Mouse (Mus musculus) midbrain, embryonic 14.5 days (tissue): Measurements from ENCODE around the gene Pdgfc. TPM values are rescaled to one million over a fixed set of nuclear protein-coding genes. Genes with fewer than 3 reads are reported as not detected.

Experiments
- ATAC-seq: fragments of 200-750 bp; cut with Nextera tagmentation; 2 replicates; pipeline ENCODE4 v1.8.0; 2017; ENCODE audit warnings: moderate number of reproducible peaks, moderate library complexity; ENCODE audit not compliant: low FRiP score, low TSS enrichment
- DNase-seq: peaks from one replicate; pipeline ENCODE4 v3.0.0-alpha.2; 2015
- H3K27ac ChIP-seq: fragments of 300-500 bp; sonication (generic); replicated peaks from 2 replicates; pipeline ENCODE4 v1.5.1; 2014; ENCODE audit warnings: mild to moderate bottlenecking, low read depth, low read length, moderate library complexity
- H3K27me3 ChIP-seq: fragments of 300-500 bp; sonication (generic); 2 replicates; pipeline ENCODE4 v1.6.1; 2014; ENCODE audit warnings: low read length, control low read depth, mixed read lengths; ENCODE audit not compliant: control insufficient read depth, insufficient read depth
- H3K36me3 ChIP-seq: fragments of 300-500 bp; sonication (generic); 2 replicates; pipeline ENCODE4 v1.6.1; 2014; ENCODE audit warnings: low read length, control low read depth; ENCODE audit not compliant: control insufficient read depth, insufficient read depth
- H3K4me1 ChIP-seq: fragments of 300-500 bp; sonication (generic); 2 replicates; pipeline ENCODE4 v1.6.1; 2014; ENCODE audit warnings: mild to moderate bottlenecking, antibody characterized with exemption, low read length, control low read depth; ENCODE audit not compliant: control insufficient read depth, insufficient read depth
- H3K4me2 ChIP-seq: fragments of 300-500 bp; sonication (generic); 2 replicates; pipeline ENCODE4 v1.6.1; 2014; ENCODE audit warnings: mild to moderate bottlenecking, low read length, moderate library complexity
- H3K4me3 ChIP-seq: fragments of 300-500 bp; sonication (generic); replicated peaks from 2 replicates; pipeline ENCODE4 v1.5.1; 2014; ENCODE audit warnings: low read depth, low read length
- H3K9ac ChIP-seq: fragments of 300-500 bp; sonication (generic); replicated peaks from 2 replicates; pipeline ENCODE4 v1.6.1; 2014; ENCODE audit warnings: mild to moderate bottlenecking, low read length, moderate library complexity
- H3K9me3 ChIP-seq: fragments of 300-500 bp; sonication (generic); 2 replicates; pipeline ENCODE4 v1.6.1; 2016; ENCODE audit warnings: low read length, control low read depth, mixed read lengths; ENCODE audit not compliant: control insufficient read depth
- WGBS: fragments of 180-500 bp; shearing (Covaris S2); extraction: QIAGEN DNeasy Blood & Tissue Kit; methylation state at CpG from one replicate; pipeline ENCODE4 v1.1.7; 2014; 5-methylcytosine and 5-hydroxymethylcytosine counted together
- polyA plus RNA-seq: library from polyadenylated mRNA; unstranded; fragments of >200 nt; fragmentation: Nextera tagmentation; extraction: Ambion mirVana; gene quantifications from 2 replicates; pipeline ENCODE4 v1.2.1, GENCODE M21; 2014

Gene Pdgfc
- polyA plus RNA-seq, 1 experiment from 2014 or later = 6.3 TPM

GRCm38 (mm10) chr3:81197644-81198043 lies 161.4 kb downstream of the Pdgfc start:
- no peaks in the 10 kb centered on the region for H3K4me1 ChIP-seq
- H3K4me3 ChIP-seq = no peak overlapping the region
- H3K36me3 ChIP-seq = no peaks in the 10 kb centered on the region
- no peaks in the 10 kb centered on the region for H3K27me3 ChIP-seq
- DNase-seq = no peak
- no peak overlapping the region for H3K9ac ChIP-seq
- H3K27ac ChIP-seq = no peak overlapping the region
- 84% methylated on average over 4 of the region's 4 CpGs for WGBS
- no peak for ATAC-seq
- H3K4me2 ChIP-seq = no peak overlapping the region
- H3K9me3 ChIP-seq = no peaks in the 10 kb centered on the region

GRCm38 (mm10) chr3:81200647-81201046 lies 164.4 kb downstream of the Pdgfc start:
- ATAC-seq (no peak), DNase-seq (no peak)
- no peak overlapping the region for H3K4me3 ChIP-seq

GRCm38 (mm10) chr3:81205201-81205600 lies 169.0 kb downstream of the Pdgfc start:
- no peaks in the 10 kb centered on the region for H3K4me1 ChIP-seq
- DNase-seq = no peak
- H3K27ac ChIP-seq = no peak overlapping the region
- no peaks in the 10 kb centered on the region for H3K9me3 ChIP-seq
- no peaks in the 10 kb centered on the region for H3K27me3 ChIP-seq
- no peak overlapping the region for H3K4me2 ChIP-seq
- no peak overlapping the region for H3K4me3 ChIP-seq
- ATAC-seq = no peak
- H3K9ac ChIP-seq = no peak overlapping the region
- WGBS = 51% methylated on average over 5 of the region's 5 CpGs
- no peaks in the 10 kb centered on the region for H3K36me3 ChIP-seq

More at GRCm38 (mm10) chr3:81200647-81201046, 164.4 kb downstream of the Pdgfc start:
- H3K27ac ChIP-seq = no peak overlapping the region
- no peaks in the 10 kb centered on the region for H3K27me3 ChIP-seq
- 84% methylated on average over 8 of the region's 8 CpGs for WGBS
- H3K9ac ChIP-seq = no peak overlapping the region
- H3K4me2 ChIP-seq = no peak overlapping the region
- no peaks in the 10 kb centered on the region for H3K36me3 ChIP-seq
- no peaks in the 10 kb centered on the region for H3K9me3 ChIP-seq
- H3K4me1 ChIP-seq = no peaks in the 10 kb centered on the region

- Histone ChIP-seq H3K4me2 (no peak overlapping the region), H3K9ac (no peak overlapping the region), H3K9me3 (no peaks in the 10 kb centered on the region), H3K4me1 (no peaks in the 10 kb centered on the region), H3K36me3 (no peaks in the 10 kb centered on the region), H3K4me3 (no peak overlapping the region), H3K27ac (no peak overlapping the region), H3K27me3 (no peaks in the 10 kb centered on the region)
- DNase-seq = no peak
- no peak for ATAC-seq
- 44% methylated on average over 2 of the region's 2 CpGs for WGBS
These were observed 172.0 kb downstream of the Pdgfc start for GRCm38 (mm10) chr3:81208246-81208645.

GRCm38 (mm10) chr3:81211147-81211546 lies 174.9 kb downstream of the Pdgfc start:
- ATAC-seq (no peak), DNase-seq (no peak)
- no peak overlapping the region for H3K4me2 ChIP-seq
- no peaks in the 10 kb centered on the region for H3K9me3 ChIP-seq
- WGBS = 93% methylated on average over 3 of the region's 3 CpGs
- H3K9ac ChIP-seq = no peak overlapping the region
- no peak overlapping the region for H3K4me3 ChIP-seq
- no peaks in the 10 kb centered on the region for H3K36me3 ChIP-seq
- H3K27me3 ChIP-seq = no peaks in the 10 kb centered on the region
- H3K27ac ChIP-seq = no peak overlapping the region
- H3K4me1 ChIP-seq = no peaks in the 10 kb centered on the region

GRCm38 (mm10) chr3:81211666-81212065 lies 175.4 kb downstream of the Pdgfc start:
- Histone ChIP-seq H3K9ac (no peak overlapping the region), H3K4me1 (no peaks in the 10 kb centered on the region), H3K4me3 (no peak overlapping the region), H3K27me3 (no peaks in the 10 kb centered on the region), H3K9me3 (no peaks in the 10 kb centered on the region), H3K36me3 (no peaks in the 10 kb centered on the region), H3K27ac (no peak overlapping the region), H3K4me2 (no peak overlapping the region)
- no peak for DNase-seq
- WGBS = 84% methylated on average over 3 of the region's 3 CpGs
- no peak for ATAC-seq

- Histone ChIP-seq H3K27ac (no peak overlapping the region), H3K4me3 (no peak overlapping the region), H3K9ac (no peak overlapping the region), H3K27me3 (no peaks in the 10 kb centered on the region), H3K9me3 (no peaks in the 10 kb centered on the region), H3K36me3 (no peaks in the 10 kb centered on the region), H3K4me2 (no peak overlapping the region), H3K4me1 (no peaks in the 10 kb centered on the region)
- DNase-seq (no peak), ATAC-seq (no peak)
- 83% methylated on average over 4 of the region's 4 CpGs for WGBS
These were observed 179.4 kb downstream of the Pdgfc start for GRCm38 (mm10) chr3:81215547-81216118.

- Histone ChIP-seq H3K9me3 (no peaks in the 10 kb centered on the region), H3K4me3 (no peak overlapping the region), H3K36me3 (no peaks in the 10 kb centered on the region), H3K27ac (no peak overlapping the region), H3K4me2 (no peak overlapping the region), H3K27me3 (no peaks in the 10 kb centered on the region), H3K4me1 (no peaks in the 10 kb centered on the region), H3K9ac (no peak overlapping the region)
- ATAC-seq (no peak), DNase-seq (no peak)
- 78% methylated on average over 4 of the region's 4 CpGs for WGBS
These were observed 185.5 kb downstream of the Pdgfc start for GRCm38 (mm10) chr3:81221682-81222081.

GRCm38 (mm10) chr3:81228344-81228743 lies 192.1 kb downstream of the Pdgfc start:
- 71% methylated on average over 4 of the region's 4 CpGs for WGBS
- H3K27ac ChIP-seq = no peak overlapping the region
- H3K36me3 ChIP-seq = no peaks in the 10 kb centered on the region
- DNase-seq (no peak), ATAC-seq (no peak)
- no peak overlapping the region for H3K9ac ChIP-seq
- no peaks in the 10 kb centered on the region for H3K9me3 ChIP-seq
- no peak overlapping the region for H3K4me2 ChIP-seq
- H3K27me3 ChIP-seq = no peaks in the 10 kb centered on the region
- no peaks in the 10 kb centered on the region for H3K4me1 ChIP-seq
- no peak overlapping the region for H3K4me3 ChIP-seq
